Mouse (Mus musculus): ENCODE measurements around the gene Pfkm.

The Pfkm gene

GRCm38 (mm10) chr15:98092372-98093120, at the start of gene Pfkm:
Gene Pfkm (plus strand): TSS chr15:98092589.
- no peak for DNase-seq (ENCODE audit: low spot score)

GRCm38 (mm10) chr15:98043967-98044366, 48.4 kb upstream of the Pfkm start:
- no peak for DNase-seq (ENCODE audit: low spot score)

- DNase-seq (ENCODE audit: low spot score): no peak
Measured at GRCm38 (mm10) chr15:98044387-98044786, 48.0 kb upstream of the Pfkm start.

DNA sequence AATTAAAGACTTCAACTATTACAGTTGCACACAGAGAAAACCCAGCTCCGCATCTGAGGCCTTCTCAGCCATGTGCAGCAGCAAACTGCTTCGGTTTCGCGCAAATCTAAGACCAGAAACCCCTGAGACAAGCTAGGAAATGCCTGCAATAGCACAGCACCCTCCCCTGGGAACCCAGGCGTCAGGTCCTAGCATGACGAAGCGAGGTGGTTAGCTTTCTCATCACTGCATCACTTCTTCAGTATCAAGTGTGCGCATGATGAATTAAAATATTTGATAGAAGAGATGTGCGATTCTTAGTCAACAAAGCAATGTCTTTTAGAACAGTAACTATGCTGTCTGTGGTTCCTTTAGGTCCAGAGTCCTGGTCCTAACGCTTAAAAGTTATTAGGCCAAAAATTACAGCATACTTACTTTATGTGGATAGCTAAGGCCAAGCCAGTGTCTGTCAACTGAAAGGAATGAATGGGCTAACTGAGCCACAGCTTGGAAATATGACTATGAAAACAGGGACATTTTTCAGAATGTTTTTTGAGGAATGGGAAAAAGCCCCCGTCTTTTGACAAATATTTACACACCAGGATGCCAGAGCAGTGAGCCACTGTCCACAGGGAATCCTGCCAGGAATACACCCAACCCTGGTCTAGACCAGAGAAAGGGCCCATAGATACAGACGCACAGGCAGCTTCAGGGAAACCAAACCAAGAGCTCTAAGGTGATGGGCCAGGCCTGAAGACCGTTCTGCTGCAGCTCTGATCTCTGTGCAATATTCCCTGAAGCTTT, 43.3 kb upstream of the Pfkm start:
- no peak for DNase-seq (ENCODE audit: low spot score)

DNA sequence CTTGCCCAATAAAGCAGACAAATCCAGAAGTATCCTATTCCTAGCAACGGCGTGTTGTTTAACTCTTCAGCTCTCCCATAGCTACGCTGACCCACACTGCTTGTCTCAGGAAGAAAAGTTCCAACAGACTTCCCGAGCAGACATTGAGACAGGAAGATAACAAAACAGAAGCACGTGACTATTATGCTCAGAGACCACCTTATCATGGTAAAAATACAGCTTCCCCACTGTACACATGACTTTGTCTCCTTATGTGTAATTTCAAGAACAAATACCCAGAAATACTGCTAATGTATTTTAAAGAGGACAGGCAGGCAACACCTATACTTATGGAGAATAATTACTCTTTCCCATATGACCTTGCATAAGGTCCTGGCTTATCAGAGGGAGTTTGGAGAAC, 40.7 kb upstream of the Pfkm start:
- no peak for DNase-seq (ENCODE audit: low spot score)

DNA sequence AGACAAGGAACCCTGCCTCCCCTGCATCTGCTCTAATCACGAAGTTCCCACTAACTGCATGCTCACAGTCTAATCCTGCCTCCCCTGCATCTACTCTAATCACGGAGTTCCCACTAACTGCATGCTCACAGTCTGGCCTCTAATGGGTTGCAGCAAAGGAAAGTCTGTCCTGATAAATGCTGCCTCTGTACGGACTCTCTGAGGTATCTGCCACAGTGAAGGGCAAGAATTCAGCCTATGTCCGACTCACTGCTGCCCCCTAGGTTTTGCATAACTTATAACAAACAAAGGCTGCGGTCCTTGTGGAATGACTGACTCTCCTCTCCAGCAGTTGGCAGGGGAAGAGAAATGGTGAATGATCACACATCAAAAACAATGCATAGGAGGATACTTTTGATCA, 37.1 kb upstream of the Pfkm start:
- peak; percentile 15 for DNase-seq (ENCODE audit: low spot score)

- peak; percentile 13 for DNase-seq (ENCODE audit: low spot score)
Measured at GRCm38 (mm10) chr15:98065881-98066280, 26.5 kb upstream of the Pfkm start.

GRCm38 (mm10) chr15:98066602-98067001, 25.8 kb upstream of the Pfkm start:
- DNase-seq (ENCODE audit: low spot score): no peak

- no peak for DNase-seq (ENCODE audit: low spot score)
Measured at GRCm38 (mm10) chr15:98067492-98067891, 24.9 kb upstream of the Pfkm start.

DNA sequence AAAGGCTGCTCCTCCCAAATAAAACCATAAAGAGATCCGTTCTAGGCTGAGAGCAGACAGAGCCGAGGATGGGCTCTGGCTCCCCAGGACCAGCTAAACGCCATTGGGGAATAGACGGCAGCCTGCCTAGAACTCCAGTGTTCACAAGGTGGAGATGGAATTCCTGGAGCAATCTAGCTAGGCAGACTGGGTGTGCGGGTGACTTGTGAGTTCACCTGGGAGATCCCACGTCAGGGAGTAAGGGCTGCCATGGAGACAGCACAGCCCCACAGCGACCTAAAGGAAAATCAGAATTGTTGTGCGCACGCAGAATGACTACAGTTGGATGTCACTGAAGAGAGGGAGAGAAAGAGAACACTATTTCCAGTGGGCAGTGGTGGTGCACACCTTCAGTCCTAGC, 23.9 kb upstream of the Pfkm start:
- no peak for DNase-seq (ENCODE audit: low spot score)

DNA sequence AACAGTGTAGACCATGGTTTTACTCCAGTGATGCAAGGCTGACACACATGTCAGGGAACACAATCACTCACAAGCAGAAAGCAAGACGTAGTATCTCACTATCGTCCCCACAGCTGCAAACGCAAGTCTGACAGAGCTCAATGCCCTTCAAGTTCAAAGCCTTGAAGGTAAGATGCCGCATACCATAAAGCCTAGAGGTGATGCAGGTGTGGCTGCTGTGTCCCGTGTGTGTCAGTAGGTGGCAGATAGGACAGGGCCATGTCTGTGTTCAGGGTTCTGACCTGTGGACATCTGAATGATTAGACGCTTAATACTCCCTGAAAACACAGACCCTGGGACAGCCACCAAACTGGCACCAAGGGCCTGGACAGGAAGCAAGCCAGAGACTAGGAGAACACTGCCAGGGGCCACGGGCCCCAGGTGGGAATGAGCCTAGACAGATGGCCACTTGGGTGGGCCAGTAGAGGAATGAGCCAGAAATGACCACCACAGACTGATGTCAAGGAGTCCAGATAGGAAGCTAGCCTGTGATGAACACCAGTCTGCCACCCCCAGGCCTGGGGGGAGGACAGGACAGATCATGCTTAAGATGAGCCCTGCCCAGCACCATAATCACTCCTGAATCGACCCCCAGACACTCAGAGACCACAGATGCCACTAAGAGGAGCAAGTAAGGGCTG, 22.7 kb upstream of the Pfkm start:
- DNase-seq (ENCODE audit: low spot score): no peak

GRCm38 (mm10) chr15:98070376-98070775, 22.0 kb upstream of the Pfkm start:
- no peak for DNase-seq (ENCODE audit: low spot score)

- DNase-seq (ENCODE audit: low spot score): no peak
Measured at GRCm38 (mm10) chr15:98074521-98074920, 17.9 kb upstream of the Pfkm start.

DNA sequence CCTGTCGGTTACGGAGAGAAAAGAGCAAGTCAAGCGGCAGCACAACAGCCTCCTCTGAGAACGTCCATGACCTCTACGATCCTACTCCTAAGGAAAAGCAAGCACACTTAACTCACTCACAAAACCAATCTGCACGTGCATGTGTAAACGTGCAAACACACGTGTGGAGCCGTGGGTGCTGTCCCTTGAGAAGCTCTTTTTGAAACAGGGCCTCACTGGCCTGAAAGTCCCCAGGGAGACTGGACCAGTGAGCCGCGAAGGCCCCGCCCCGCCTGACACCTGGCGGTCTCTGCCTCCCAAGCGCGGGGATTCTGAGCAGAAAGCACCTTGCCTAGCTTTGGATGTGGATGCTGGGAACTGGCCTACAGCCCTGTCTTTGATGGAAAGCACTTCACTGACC, 17.4 kb upstream of the Pfkm start:
- no peak for DNase-seq (ENCODE audit: low spot score)

DNA sequence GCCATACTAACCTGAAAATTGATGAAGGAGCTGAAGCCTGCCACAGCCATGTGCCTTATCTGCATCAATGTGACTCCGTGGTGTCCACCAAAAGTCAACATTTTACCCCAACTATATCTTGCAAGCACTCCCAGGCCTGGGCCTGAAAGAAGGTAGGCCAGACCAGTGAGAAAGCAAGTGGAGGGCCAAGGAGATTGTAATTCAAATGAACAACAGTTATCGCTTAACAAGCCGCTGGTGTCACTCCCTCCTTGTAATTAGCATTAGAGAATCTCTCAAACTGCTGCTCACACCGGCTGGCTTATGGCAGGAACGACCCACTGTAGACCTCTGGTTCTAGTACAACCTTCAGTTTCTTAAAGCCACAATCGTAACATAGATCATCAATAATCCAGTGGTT, 15.5 kb upstream of the Pfkm start:
- no peak for DNase-seq (ENCODE audit: low spot score)

DNA sequence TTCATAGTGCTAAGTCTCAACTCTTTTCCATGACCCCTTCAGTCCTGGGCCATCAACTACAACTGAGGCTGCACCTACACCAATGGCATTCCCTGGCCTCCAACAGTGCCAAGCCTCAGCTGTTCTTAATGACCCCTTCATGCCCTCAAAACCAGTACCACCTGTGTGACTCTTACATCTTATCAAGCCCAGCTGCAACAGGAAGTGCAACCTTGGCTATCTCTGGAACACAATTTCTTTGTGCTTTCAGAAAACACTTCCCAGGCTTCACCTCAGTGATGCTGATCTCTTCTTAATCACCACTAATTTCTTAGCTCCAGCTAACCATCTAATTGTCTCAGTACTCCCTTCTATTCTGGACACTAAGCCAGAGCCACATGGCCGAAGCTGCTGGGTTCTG, 3.5 kb upstream of the Pfkm start:
- DNase-seq (ENCODE audit: low spot score): no peak

DNA sequence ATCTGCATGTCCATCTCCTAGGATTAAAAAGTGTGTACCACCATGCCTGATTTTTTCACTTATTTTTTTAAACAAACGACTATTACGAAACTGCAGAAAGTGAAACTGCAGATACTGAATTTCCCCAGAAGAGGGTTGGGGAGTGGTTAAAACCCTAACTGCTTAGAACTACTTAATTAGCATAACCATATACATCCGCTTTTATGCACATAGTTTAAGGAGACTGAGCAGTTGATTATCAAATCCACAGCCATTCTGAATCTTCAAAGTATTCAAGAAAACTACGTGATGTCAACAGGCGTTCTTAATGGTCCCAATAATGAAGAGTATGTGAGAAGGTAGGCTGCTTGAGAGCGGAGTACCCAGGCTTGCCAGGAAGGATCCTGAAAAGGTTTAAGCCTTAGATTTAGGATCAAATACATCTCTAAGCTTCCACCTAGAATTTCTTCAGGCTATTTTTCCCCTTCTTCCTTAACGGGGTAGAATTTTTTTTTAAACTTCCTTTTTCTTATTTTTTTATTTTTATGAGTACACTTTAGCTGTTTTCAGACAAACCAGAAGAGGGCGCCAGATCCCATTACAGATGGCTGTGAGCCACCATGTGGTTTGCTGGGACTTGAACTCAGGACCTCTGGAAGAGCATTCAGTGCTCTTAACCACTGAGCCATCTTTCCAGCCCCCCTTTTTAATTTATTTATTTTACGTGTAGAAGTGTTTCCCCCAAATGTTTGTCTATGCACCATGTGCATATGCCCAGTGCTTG, 2.8 kb upstream of the Pfkm start:
- peak; percentile 50 for DNase-seq (ENCODE audit: low spot score)

- DNase-seq (ENCODE audit: low spot score): no peak
Measured at GRCm38 (mm10) chr15:98091841-98092240, 548 bp upstream of the Pfkm start.

GRCm38 (mm10) chr15:98093121-98094011, 977 bp downstream of the Pfkm start, which contains the start of gene Senp1:
Gene Senp1 (minus strand): TSS chr15:98093744.
- DNase-seq (ENCODE audit: low spot score): peak; percentile 87

GRCm38 (mm10) chr15:98094905-98095304, 2.5 kb downstream of the Pfkm start:
- DNase-seq (ENCODE audit: low spot score): no peak

GRCm38 (mm10) chr15:98096957-98097356, 4.6 kb downstream of the Pfkm start:
- no peak for DNase-seq (ENCODE audit: low spot score)

Data from ovary, postnatal 14 days (tissue).